Mouse (Mus musculus) lung, postnatal 0 days (tissue): ENCODE data around the gene Zdhhc23. TPM values are rescaled to one million over a fixed set of nuclear protein-coding genes. Genes with fewer than 3 reads are reported as not detected.

Source experiments
- ATAC-seq: fragments of 200-750 bp; cut with Nextera tagmentation; 2 replicates; pipeline ENCODE4 v1.8.0; 2017; ENCODE audit warnings: moderate library complexity
- DNase-seq: peaks from one replicate; pipeline ENCODE4 v3.0.0-alpha.2; 2016; ENCODE audit warnings: low spot score
- H3K27ac ChIP-seq: fragments of 300-500 bp; sonication (generic); 2 replicates; pipeline ENCODE4 v1.5.1; 2014; ENCODE audit warnings: antibody characterized with exemption, mild to moderate bottlenecking, low read length, mixed read lengths
- H3K27me3 ChIP-seq: fragments of 300-500 bp; sonication (generic); replicated peaks from 2 replicates; pipeline ENCODE4 v1.6.1; 2014; ENCODE audit warnings: low read length, mixed read lengths; ENCODE audit not compliant: insufficient read depth
- H3K36me3 ChIP-seq: fragments of 300-500 bp; sonication (generic); 2 replicates; pipeline ENCODE4 v1.6.1; 2014; ENCODE audit warnings: low read length, mixed read lengths; ENCODE audit not compliant: insufficient read depth
- H3K4me1 ChIP-seq: fragments of 300-500 bp; sonication (generic); 2 replicates; pipeline ENCODE4 v1.6.1; 2014; ENCODE audit warnings: antibody characterized with exemption, low read depth, low read length, mixed read lengths; ENCODE audit not compliant: insufficient read depth
- H3K4me2 ChIP-seq: fragments of 300-500 bp; sonication (generic); replicated peaks from 2 replicates; pipeline ENCODE4 v1.6.1; 2014; ENCODE audit warnings: low read depth, mild to moderate bottlenecking, low read length, moderate library complexity, mixed read lengths
- H3K4me3 ChIP-seq: fragments of 300-500 bp; sonication (generic); 2 replicates; pipeline ENCODE4 v1.5.1; 2014; ENCODE audit warnings: low read depth, low read length
- H3K9ac ChIP-seq: fragments of 300-500 bp; sonication (generic); replicated peaks from 2 replicates; pipeline ENCODE4 v1.6.1; 2014; ENCODE audit warnings: low read depth, mild to moderate bottlenecking
- H3K9me3 ChIP-seq: fragments of 300-500 bp; sonication (generic); 2 replicates; pipeline ENCODE4 v1.6.1; 2016; ENCODE audit warnings: low read length, mixed read lengths
- CTCF ChIP-seq: IDR thresholded peaks from 2 replicates; pipeline ENCODE4 v1.5.1; 2016; ENCODE audit warnings: antibody characterized with exemption, mild to moderate bottlenecking
- EP300 ChIP-seq: IDR thresholded peaks from 2 replicates; pipeline ENCODE4 v1.6.1; 2016; ENCODE audit warnings: antibody characterized with exemption, mild to moderate bottlenecking, control low read depth
- WGBS: fragments of 180-500 bp; shearing (Covaris S2); extraction: QIAGEN DNeasy Blood & Tissue Kit; methylation state at CpG from one replicate; pipeline ENCODE4 v1.1.7; 2014; 5-methylcytosine and 5-hydroxymethylcytosine counted together
- polyA plus RNA-seq: library from polyadenylated mRNA; unstranded; fragments of >200 nt; fragmentation: Nextera tagmentation; extraction: Ambion mirVana; gene quantifications from 2 replicates; pipeline ENCODE4 v1.2.1, GENCODE M21; 2015

Gene Zdhhc23
- polyA plus RNA-seq, 1 experiment from 2014 or later = 1.1 TPM

DNA sequence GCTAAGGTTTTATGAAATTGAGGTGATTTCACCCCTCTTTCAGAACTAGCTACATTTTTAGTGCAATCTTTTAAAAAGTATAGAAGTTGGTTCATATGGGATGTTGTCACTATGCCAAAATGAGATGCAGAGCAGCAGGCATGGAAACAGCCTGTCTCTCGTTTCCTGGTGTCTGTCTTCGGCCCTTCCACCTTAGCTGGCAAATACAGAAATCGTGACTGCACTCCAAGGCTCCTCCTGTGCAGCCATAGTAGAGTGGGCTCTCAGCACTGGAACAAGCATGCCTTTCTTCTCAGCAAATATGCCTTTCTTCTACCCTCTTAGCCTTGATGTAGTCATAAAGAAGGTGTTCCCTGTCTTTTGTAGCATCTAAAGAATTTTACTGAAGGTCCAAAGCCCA, 43.7 kb downstream of the Zdhhc23 start:
- no peaks in the 10 kb centered on the region for H3K36me3 ChIP-seq
- no peak overlapping the region for H3K4me2 ChIP-seq
- no peaks in the 10 kb centered on the region for H3K4me1 ChIP-seq
- TF ChIP-seq EP300 (no peak), CTCF (no peak)
- DNase-seq (no peak), ATAC-seq (peak; percentile 57; the same call in 1 of the 2 replicates)
- H3K27me3 ChIP-seq = no peaks in the 10 kb centered on the region
- WGBS = 41% methylated on average over 3 of the region's 3 CpGs
- H3K9me3 ChIP-seq = no peaks in the 10 kb centered on the region
- H3K27ac ChIP-seq = no peak overlapping the region
- H3K9ac ChIP-seq = no peak overlapping the region
- H3K4me3 ChIP-seq = no peak overlapping the region

DNA sequence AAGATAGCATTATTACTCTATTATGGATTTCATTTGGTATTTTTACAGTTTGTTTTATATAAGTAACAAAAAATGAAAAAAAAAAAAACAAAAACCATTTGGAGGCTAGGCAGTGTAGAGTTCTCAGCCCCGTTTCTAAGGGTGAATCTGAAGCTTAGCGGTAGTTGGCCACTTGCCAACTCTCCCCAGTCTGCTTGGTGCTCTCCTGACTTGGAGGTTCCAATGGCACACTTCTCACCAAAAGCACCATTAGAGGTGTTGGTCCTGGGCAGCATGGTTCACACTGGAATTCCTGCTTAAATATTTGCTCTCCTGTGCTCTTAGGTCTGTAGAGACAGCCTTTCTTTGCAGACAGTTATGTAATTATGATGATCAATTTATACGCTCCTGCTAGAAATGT, 44.2 kb downstream of the Zdhhc23 start:
- ATAC-seq (no peak; the same call in 1 of the 2 replicates), DNase-seq (no peak)
- H3K9me3 ChIP-seq = no peaks in the 10 kb centered on the region
- H3K27ac ChIP-seq = no peak overlapping the region
- H3K4me3 ChIP-seq = no peak overlapping the region
- 35% methylated on average over 3 of the region's 3 CpGs for WGBS
- no peaks in the 10 kb centered on the region for H3K4me1 ChIP-seq
- no peak overlapping the region for H3K4me2 ChIP-seq
- TF ChIP-seq CTCF (no peak), EP300 (no peak)
- no peaks in the 10 kb centered on the region for H3K36me3 ChIP-seq
- H3K9ac ChIP-seq = no peak overlapping the region
- H3K27me3 ChIP-seq = no peaks in the 10 kb centered on the region

DNA sequence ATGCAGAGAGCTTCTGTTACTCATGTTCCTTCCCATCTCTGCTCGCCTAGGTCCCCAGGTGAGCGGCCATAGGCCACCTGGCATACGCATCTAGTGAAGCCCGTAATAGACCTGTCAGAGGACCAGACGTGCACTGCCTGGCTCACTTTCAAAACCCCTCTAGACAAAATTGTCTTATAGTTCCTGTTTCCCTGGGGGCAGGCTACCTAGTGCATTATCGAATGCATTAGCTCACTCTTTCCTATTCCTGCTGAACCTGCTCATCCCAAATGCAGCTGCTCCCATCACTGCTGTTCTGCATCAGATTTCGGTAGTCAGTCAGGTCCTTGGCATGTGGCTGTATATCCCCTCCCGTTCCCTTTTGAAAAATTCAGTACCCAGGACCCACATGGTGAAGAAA, 44.7 kb downstream of the Zdhhc23 start:
- TF ChIP-seq EP300 = no peak
- no peak for TF ChIP-seq CTCF
- Histone ChIP-seq H3K9ac (no peak overlapping the region), H3K4me2 (no peak overlapping the region), H3K36me3 (no peaks in the 10 kb centered on the region), H3K27me3 (no peaks in the 10 kb centered on the region), H3K27ac (no peak overlapping the region), H3K4me3 (no peak overlapping the region), H3K4me1 (no peaks in the 10 kb centered on the region), H3K9me3 (no peaks in the 10 kb centered on the region)
- ATAC-seq = no peak
- WGBS = 84% methylated on average over 8 of the region's 8 CpGs
- no peak for DNase-seq

DNA sequence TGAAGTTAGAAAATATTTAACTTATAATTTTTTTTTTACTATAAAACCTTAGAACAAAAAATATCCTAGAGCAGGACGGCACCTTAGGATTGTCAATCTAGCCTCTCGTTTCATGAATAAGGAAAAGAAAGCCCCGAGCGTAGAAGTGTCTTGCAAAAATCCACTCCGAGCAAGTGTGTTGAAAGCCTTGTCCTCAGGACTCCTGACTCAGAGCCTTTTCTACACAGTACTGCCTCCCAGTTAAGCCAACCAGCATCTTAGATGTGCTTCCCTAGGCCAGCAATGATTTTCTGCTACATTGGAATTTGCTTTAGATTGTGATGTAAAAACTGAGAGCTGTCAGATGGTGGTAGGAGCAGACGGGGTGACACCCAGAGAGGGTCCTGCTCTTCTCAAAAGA, 46.5 kb downstream of the Zdhhc23 start:
- no peak overlapping the region for H3K9ac ChIP-seq
- 60% methylated on average over 6 of the region's 6 CpGs for WGBS
- no peak for TF ChIP-seq CTCF
- no peak for TF ChIP-seq EP300
- no peak overlapping the region for H3K4me3 ChIP-seq
- no peak overlapping the region for H3K4me2 ChIP-seq
- H3K36me3 ChIP-seq = no peaks in the 10 kb centered on the region
- H3K27ac ChIP-seq = no peak overlapping the region
- no peaks in the 10 kb centered on the region for H3K9me3 ChIP-seq
- DNase-seq (peak; percentile 54), ATAC-seq (peak; percentile 81)
- H3K27me3 ChIP-seq = no peaks in the 10 kb centered on the region
- no peaks in the 10 kb centered on the region for H3K4me1 ChIP-seq

DNA sequence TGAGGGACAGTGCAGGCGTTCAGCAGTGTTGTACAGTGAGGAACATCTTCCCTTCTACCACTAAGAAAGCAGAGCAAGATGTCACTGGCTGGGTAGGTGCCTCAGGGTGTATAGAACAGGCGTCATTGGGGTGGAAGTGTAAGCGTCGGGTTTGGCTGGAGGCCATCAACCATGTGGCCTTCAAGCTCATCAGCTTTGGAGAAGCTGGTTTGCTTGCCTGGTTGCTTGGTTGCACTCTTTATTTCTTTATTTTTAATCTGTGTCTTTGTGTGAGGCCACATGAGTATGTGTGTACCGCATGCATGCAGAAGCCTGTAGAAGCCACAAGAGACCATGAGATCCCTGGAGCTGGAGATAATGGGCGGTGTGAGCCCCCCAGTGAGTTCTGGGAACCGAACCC, 47.3 kb downstream of the Zdhhc23 start:
- DNase-seq (no peak), ATAC-seq (no peak)
- Histone ChIP-seq H3K4me2 (peak overlapping the region; percentile 29; the same call in 1 of the 2 replicates), H3K4me3 (no peak overlapping the region), H3K9ac (no peak overlapping the region), H3K36me3 (no peaks in the 10 kb centered on the region), H3K27me3 (no peaks in the 10 kb centered on the region), H3K4me1 (no peaks in the 10 kb centered on the region), H3K27ac (no peak overlapping the region), H3K9me3 (no peaks in the 10 kb centered on the region)
- 73% methylated on average over 7 of the region's 7 CpGs for WGBS
- no peak for TF ChIP-seq CTCF
- no peak for TF ChIP-seq EP300

DNA sequence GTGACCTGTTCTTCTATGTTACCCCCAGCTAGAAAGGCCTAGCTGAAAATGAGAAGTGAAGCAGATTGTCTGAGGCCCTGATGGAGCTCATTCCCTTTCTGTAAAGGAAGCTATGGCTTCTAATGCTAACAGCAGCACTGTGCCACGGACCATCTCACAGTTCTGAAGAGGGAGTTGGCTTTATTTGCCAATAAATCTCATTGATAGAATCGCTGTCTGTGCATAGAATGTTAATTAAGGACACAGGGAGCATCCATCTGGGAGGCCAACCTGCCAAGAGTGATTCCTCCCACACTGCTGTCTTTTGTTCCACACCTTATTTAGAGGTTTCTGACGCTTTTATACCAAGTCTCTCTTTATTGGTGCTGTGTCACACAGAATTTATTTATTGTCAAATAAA, 48.1 kb downstream of the Zdhhc23 start:
- 85% methylated on average over 3 of the region's 3 CpGs for WGBS
- Histone ChIP-seq H3K4me1 (no peaks in the 10 kb centered on the region), H3K4me2 (no peak overlapping the region), H3K9me3 (no peaks in the 10 kb centered on the region), H3K27me3 (no peaks in the 10 kb centered on the region), H3K36me3 (no peaks in the 10 kb centered on the region), H3K4me3 (no peak overlapping the region), H3K27ac (no peak overlapping the region), H3K9ac (no peak overlapping the region)
- no peak for ATAC-seq
- no peak for DNase-seq
- TF ChIP-seq EP300 = no peak
- TF ChIP-seq CTCF = no peak

DNA sequence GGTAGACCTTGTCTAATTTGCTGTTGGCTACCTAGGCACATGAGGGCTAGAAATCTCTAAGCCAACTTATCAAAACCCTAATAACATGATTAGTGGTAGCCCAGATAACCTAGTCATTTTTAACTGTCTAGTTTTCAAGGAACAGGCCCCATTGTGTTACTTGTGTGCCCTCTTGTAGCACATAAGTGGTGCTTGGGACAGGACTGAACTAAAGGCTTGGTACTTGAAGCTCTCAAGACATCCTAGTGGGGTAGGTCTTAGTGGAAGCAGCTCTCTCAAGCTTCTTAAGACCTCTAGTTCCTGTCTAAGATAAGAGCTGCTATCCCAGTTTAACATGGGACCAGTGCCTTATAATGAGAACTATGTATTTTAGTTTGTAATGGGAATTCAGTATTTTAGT, 49.0 kb downstream of the Zdhhc23 start:
- Histone ChIP-seq H3K9me3 (no peaks in the 10 kb centered on the region), H3K4me2 (no peak overlapping the region), H3K27me3 (no peaks in the 10 kb centered on the region), H3K9ac (no peak overlapping the region), H3K4me1 (no peaks in the 10 kb centered on the region), H3K4me3 (no peak overlapping the region), H3K36me3 (no peaks in the 10 kb centered on the region), H3K27ac (no peak overlapping the region)
- peak; percentile 66 for ATAC-seq
- DNase-seq = peak; percentile 47
- TF ChIP-seq CTCF = no peak
- no peak for TF ChIP-seq EP300
